Mouse (Mus musculus) small intestine, adult 2 months (tissue): ENCODE data around the gene Gjc1. TPM values are rescaled to one million over a fixed set of nuclear protein-coding genes. Genes with fewer than 3 reads are reported as not detected.

Source experiments
- H3K27ac ChIP-seq: fragments of 200-500 bp; 2 replicates; pipeline ENCODE4 v1.5.1; 2012; ENCODE audit warnings: low read depth, low read length, control low read depth, inconsistent platforms; ENCODE audit not compliant: insufficient read depth
- H3K27me3 ChIP-seq: fragments of 200-500 bp; 2 replicates; pipeline ENCODE4 v1.6.1; 2012; ENCODE audit warnings: mild to moderate bottlenecking, moderate library complexity, low read length, inconsistent platforms; ENCODE audit not compliant: control insufficient read depth, insufficient read depth
- H3K36me3 ChIP-seq: fragments of 200-500 bp; 2 replicates; pipeline ENCODE4 v1.6.1; 2012; ENCODE audit warnings: mild to moderate bottlenecking, low read length, control low read depth, inconsistent platforms; ENCODE audit not compliant: control insufficient read depth, insufficient read depth
- H3K4me1 ChIP-seq: fragments of 200-500 bp; 2 replicates; pipeline ENCODE4 v1.6.1; 2012; ENCODE audit warnings: low read length, inconsistent platforms, mixed read lengths; ENCODE audit not compliant: control insufficient read depth, insufficient read depth, insufficient read length
- H3K4me3 ChIP-seq: fragments of 200-500 bp; 2 replicates; pipeline ENCODE4 v1.5.1; 2012; ENCODE audit warnings: low read depth, mild to moderate bottlenecking, control low read depth, inconsistent platforms, low read length, moderate library complexity
- CTCF ChIP-seq: fragments of 200-500 bp; IDR thresholded peaks from 2 replicates; pipeline ENCODE4 v1.5.1; 2012; ENCODE audit warnings: low read depth, mild to moderate bottlenecking, control low read depth, inconsistent platforms, low read length, moderate library complexity, mixed read lengths; ENCODE audit not compliant: insufficient replicate concordance, insufficient read length; ENCODE audit errors: extremely low read depth
- POLR2A ChIP-seq: fragments of 200-500 bp; IDR thresholded peaks from 2 replicates; pipeline ENCODE4 v1.6.1; 2012; ENCODE audit warnings: low read depth, mild to moderate bottlenecking, control low read depth, inconsistent platforms, low read length, moderate library complexity
- WGBS: fragments of 180-500 bp; shearing (Covaris S2); methylation state at CpG from one replicate; pipeline ENCODE4 v1.1.7; 2018; 5-methylcytosine and 5-hydroxymethylcytosine counted together
- polyA plus RNA-seq: library from polyadenylated mRNA; depleted of rRNA; stranded (reverse); fragments of >200 nt; gene quantifications from 2 replicates; pipeline ENCODE4 v1.2.3, GENCODE M21; 2012

Gene Gjc1
- polyA plus RNA-seq, 1 experiment, result 1.4 TPM

GRCm38 (mm10) chr11:102814881-102815280 is 4.6 kb downstream of the Gjc1 start:
- Histone ChIP-seq H3K4me3 (no peak overlapping the region), H3K36me3 (no peaks in the 10 kb centered on the region)

GRCm38 (mm10) chr11:102810721-102811485 is 8.6 kb downstream of the Gjc1 start:
- Histone ChIP-seq H3K4me1 (no peaks in the 10 kb centered on the region), H3K36me3 (no peaks in the 10 kb centered on the region), H3K27ac (no peak overlapping the region), H3K4me3 (no peak overlapping the region), H3K27me3 (peaks cover 5% of the 10 kb centered on the region)
- TF ChIP-seq CTCF, result no peak
- TF ChIP-seq POLR2A, result no peak
- WGBS, result 14% methylated on average over 4 of the region's 4 CpGs

More at GRCm38 (mm10) chr11:102814881-102815280, 4.6 kb downstream of the Gjc1 start:
- H3K27me3 ChIP-seq, result peaks cover 26% of the 10 kb centered on the region
- TF ChIP-seq CTCF, result no peak
- no peak for TF ChIP-seq POLR2A
- H3K4me1 ChIP-seq, result no peaks in the 10 kb centered on the region; the same call in 1 of the 2 replicates
- H3K27ac ChIP-seq, result no peak overlapping the region

GRCm38 (mm10) chr11:102808246-102808645 is 11.3 kb downstream of the Gjc1 start:
- Histone ChIP-seq H3K36me3 (no peaks in the 10 kb centered on the region), H3K27ac (no peak overlapping the region), H3K27me3 (no peaks in the 10 kb centered on the region; the same call in none of the 2 replicates), H3K4me1 (no peaks in the 10 kb centered on the region), H3K4me3 (no peak overlapping the region)
- TF ChIP-seq POLR2A, result no peak
- TF ChIP-seq CTCF, result no peak
- WGBS, result 50% methylated on average over 5 of the region's 5 CpGs

- no peak overlapping the region for H3K4me3 ChIP-seq
- TF ChIP-seq POLR2A, result no peak
- TF ChIP-seq CTCF, result no peak
Observed at GRCm38 (mm10) chr11:102803453-102803852, 16.0 kb downstream of the Gjc1 start.

GRCm38 (mm10) chr11:102794157-102794556 is 25.3 kb downstream of the Gjc1 start:
- no peaks in the 10 kb centered on the region for H3K4me1 ChIP-seq
- TF ChIP-seq POLR2A (no peak), CTCF (no peak)
- no peak overlapping the region for H3K4me3 ChIP-seq
- peak overlapping the region; percentile 39 for H3K27ac ChIP-seq
- H3K36me3 ChIP-seq, result no peaks in the 10 kb centered on the region
- 61% methylated on average over 8 of the region's 8 CpGs for WGBS
- H3K27me3 ChIP-seq, result no peaks in the 10 kb centered on the region

More at GRCm38 (mm10) chr11:102803453-102803852, 16.0 kb downstream of the Gjc1 start:
- 66% methylated on average over 5 of the region's 5 CpGs for WGBS
- H3K4me1 ChIP-seq, result no peaks in the 10 kb centered on the region
- H3K36me3 ChIP-seq, result no peaks in the 10 kb centered on the region
- H3K27ac ChIP-seq, result no peak overlapping the region
- H3K27me3 ChIP-seq, result no peaks in the 10 kb centered on the region; the same call in 1 of the 2 replicates

GRCm38 (mm10) chr11:102791682-102792445 is 27.6 kb downstream of the Gjc1 start:
- Histone ChIP-seq H3K4me1 (no peaks in the 10 kb centered on the region), H3K36me3 (no peaks in the 10 kb centered on the region), H3K27ac (peak overlapping the region; percentile 12; the same call in 1 of the 2 replicates), H3K4me3 (no peak overlapping the region), H3K27me3 (no peaks in the 10 kb centered on the region)
- no peak for TF ChIP-seq POLR2A
- TF ChIP-seq CTCF, result no peak
- WGBS, result 50% methylated on average over 14 of the region's 14 CpGs

GRCm38 (mm10) chr11:102787688-102788177 is 31.8 kb downstream of the Gjc1 start:
- no peak for TF ChIP-seq CTCF
- Histone ChIP-seq H3K4me3 (no peak overlapping the region), H3K27ac (no peak overlapping the region), H3K27me3 (0 out of 2 replicates have a peak, but pooled peaks cover 2% of the 10 kb centered on the region), H3K4me1 (no peaks in the 10 kb centered on the region), H3K36me3 (no peaks in the 10 kb centered on the region)
- 70% methylated on average over 5 of the region's 5 CpGs for WGBS
